Mouse (Mus musculus): ENCODE data around the gene 1700010B08Rik. TPM values are rescaled to one million over a fixed set of nuclear protein-coding genes. Genes with fewer than 3 reads are reported as not detected.

The 1700010B08Rik gene
- polyA plus RNA-seq (2015; fragmentation: Illumina TruSeq; extraction: RNeasy Lipid Tissue Mini Kit (QIAGEN cat#74804); ENCODE audit: insufficient read depth, low replicate concordance): not detected

GRCm38 (mm10) chr2:173719115-173719514, at the start of gene 1700010B08Rik:
Gene 1700010B08Rik, plus strand, starts transcription at chr2:173719415.

GRCm38 (mm10) chr2:173737222-173737989, 18.2 kb downstream of the 1700010B08Rik start, which contains the start of gene Vapb:
Gene Vapb, plus strand, starts transcription at chr2:173737511.

Other genes starting within 250 kb of the 1700010B08Rik start
- gene 1700021F07Rik, start 196.8 kb upstream of the 1700010B08Rik start, polyA plus RNA-seq (2015; fragmentation: Illumina TruSeq; extraction: RNeasy Lipid Tissue Mini Kit (QIAGEN cat#74804); ENCODE audit: insufficient read depth, low replicate concordance): not detected
- gene Ankrd60, start 141.1 kb upstream of the 1700010B08Rik start, polyA plus RNA-seq (2015; fragmentation: Illumina TruSeq; extraction: RNeasy Lipid Tissue Mini Kit (QIAGEN cat#74804); ENCODE audit: insufficient read depth, low replicate concordance): not detected
- 23.7 TPM for gene Rab22a, start 59.7 kb upstream of the 1700010B08Rik start, polyA plus RNA-seq (2015; fragmentation: Illumina TruSeq; extraction: RNeasy Lipid Tissue Mini Kit (QIAGEN cat#74804); ENCODE audit: insufficient read depth, low replicate concordance)
- 48.4 TPM for gene Vapb, start 18.1 kb downstream of the 1700010B08Rik start, polyA plus RNA-seq (2015; fragmentation: Illumina TruSeq; extraction: RNeasy Lipid Tissue Mini Kit (QIAGEN cat#74804); ENCODE audit: insufficient read depth, low replicate concordance)

Data from spleen, adult 10 weeks (tissue).